Mouse (Mus musculus) testis, postnatal 14 days (tissue): ENCODE results near the gene 1700011M02Rik.
A peak's percentile ranks its signal among the peaks of the same experiment; 100 is the strongest.
"Not testable (repeated sequence)": the region's sequence is repeated elsewhere in the genome, so short reads cannot be mapped to it uniquely, and the experiment has no call there.

Experiments
- DNase-seq: peaks from one replicate; pipeline ENCODE4 v3.0.0; 2021; ENCODE audit warnings: low spot score

Gene 1700011M02Rik

GRCm38 (mm10) chrX:102908587-102908986 is at the start of gene 1700011M02Rik, which contains the start of gene Dmrtc1a:
TSS of gene 1700011M02Rik (plus strand) at chrX:102908905.
TSS of gene Dmrtc1a (minus strand) at chrX:102908687.
- DNase-seq, result peak; percentile 27

- no peak for DNase-seq
Measured at GRCm38 (mm10) chrX:102867871-102868270, 40.8 kb upstream of the 1700011M02Rik start, which contains the start of gene 1700031F05Rik. TSS of gene 1700031F05Rik (minus strand) at chrX:102867971.

DNA sequence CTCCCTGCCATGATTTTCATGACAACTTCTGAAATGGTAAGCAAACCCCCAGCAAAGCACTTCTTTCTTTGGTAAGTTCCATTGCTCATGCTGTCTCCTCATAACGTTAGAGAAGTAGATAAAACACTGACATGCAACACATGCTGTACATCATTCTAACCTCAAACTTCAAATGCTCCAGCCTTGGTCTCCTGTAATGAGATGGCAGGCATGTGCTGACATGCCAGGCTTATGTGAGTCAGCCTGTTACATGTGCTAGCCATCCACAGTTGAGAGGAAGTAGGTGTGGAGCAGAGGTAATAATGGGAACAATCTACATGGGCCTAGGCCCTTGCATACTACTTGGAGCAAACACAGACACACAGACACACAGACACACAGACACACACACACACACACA is 6.1 kb downstream of the 1700011M02Rik start:
- not testable (repeated sequence) for DNase-seq

DNA sequence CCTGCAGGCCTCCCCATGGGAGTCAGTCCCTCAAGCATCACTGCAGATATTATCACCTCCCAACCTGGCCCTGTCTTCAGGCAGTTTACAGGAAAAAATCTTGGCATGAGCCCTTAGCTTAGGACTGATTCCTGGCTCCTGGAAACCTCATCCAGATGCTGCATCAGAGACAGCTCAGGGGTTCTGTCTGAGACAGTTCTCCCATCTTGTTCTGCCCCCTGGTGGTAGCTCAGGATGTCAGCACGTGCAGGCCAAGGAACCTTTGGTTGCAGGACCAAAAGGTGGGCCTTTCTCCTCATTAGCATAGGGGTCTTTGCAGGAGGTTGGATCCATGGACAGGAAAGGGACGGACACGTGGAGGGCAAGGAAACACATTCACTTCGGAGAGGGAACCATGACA is 18.0 kb downstream of the 1700011M02Rik start:
- DNase-seq, result not testable (repeated sequence)

GRCm38 (mm10) chrX:102928072-102928471 is 19.4 kb downstream of the 1700011M02Rik start, which contains the start of gene 1700018G05Rik:
TSS of gene 1700018G05Rik (plus strand) at chrX:102928372.
- peak; percentile 62 for DNase-seq

DNA sequence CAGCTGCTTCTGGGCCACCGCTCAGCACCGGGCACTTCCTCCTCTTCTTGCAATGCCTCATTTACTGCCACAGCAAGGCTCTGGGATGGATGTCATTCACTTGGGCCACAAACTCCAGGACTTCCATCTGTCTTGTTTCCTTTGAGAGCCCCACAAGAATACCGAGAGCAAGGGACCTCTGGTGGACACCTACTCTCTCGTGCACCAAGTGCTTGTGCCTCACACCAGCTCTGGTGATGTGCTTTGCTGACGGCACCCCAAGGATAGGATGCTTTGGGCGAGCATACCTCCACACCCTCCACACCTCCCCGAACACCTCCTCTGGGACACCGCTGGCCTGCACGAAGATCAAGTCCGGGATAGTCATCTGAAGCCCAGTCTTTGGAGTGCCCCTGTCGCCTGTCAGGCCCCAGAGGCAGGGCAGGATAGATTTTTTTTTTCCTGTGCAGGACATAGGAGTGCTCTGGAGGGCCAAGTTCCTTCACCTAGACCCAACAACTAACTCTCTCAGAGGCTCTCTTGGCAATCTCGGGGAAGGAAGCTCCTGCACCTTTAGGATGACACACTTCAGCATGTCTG is 24.4 kb downstream of the 1700011M02Rik start:
- no peak for DNase-seq

DNA sequence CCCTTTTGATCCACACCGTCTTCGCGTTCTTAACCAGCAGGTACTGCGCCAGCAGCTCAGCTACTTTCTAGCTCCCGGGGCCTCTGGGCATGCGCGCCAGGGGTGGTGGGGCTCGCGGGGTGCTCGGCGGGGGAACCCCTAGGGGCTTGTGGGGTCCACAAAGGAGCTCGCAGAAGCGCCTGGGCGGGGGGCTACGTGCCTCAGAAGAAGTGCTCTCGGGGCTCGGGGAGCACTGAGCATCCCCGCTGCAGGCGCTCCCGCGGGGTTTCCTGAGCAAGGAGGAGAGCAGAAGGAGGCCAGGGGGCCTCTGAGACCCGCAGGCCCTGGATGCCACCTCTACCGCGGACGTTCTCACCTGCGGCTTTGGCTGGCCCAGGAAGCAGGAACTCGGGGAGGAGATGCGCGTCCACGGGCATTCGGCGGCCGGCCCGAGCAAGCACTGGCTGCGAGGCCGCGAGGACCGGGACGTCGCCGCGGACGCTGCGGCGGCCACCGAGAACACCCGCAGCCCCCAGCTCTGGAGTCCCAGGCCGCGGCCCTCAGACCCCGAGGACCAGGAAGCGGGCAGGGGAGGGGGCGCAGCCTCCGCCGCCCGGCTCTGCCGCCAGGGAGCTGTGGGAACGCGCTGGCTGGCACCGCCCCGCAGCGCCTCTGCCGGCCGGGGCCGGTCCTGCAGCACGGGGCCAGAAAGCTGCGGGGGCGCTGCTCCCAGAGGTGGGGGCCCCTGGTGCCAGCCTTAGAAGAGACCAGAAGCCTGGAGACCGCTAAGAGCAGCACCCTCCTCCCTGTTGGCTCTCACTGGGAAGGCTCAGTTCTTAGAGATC is 25.1 kb downstream of the 1700011M02Rik start:
- peak; percentile 53 for DNase-seq

GRCm38 (mm10) chrX:102934395-102934764 is 25.7 kb downstream of the 1700011M02Rik start:
- DNase-seq, result no peak

DNA sequence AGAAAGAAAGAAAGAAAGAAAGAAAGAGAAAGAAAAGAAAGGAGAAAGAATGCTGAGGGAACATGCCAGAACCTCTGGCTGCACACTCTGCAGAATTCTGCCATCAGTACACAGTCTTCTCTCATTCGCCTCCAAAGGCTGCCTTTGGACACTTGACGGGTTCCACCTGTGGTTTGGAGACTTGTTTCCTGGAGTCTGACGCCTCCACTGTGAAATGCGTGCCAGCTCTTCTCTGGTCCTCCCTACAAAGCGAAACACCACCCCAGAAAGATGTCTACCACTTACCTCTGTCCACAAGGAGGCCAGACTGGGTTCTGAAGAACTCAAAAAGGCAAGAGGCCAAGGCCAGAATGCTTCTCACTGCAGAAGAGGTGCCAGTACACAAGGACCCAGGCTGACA is 28.0 kb downstream of the 1700011M02Rik start:
- DNase-seq, result no peak

DNA sequence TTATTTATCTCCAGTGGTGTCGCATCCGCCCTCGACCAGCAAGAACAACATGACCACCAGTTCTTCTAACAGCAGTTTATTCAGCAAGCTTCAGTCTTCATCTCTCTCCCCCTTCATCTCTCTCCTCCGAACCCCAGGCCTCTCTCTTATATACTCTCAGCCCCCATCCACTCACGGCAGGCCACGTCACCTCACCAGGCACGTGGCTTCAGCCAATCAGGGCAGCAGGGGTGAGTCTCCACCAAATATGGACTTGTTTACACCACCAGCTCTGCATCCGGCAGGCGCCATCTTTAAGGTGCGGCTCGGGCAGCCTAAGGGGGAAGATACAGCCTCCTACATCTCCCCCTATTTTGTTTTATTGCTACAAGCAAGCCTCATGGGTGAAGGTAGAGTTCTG is 41.4 kb downstream of the 1700011M02Rik start:
- not testable (repeated sequence) for DNase-seq

- DNase-seq, result no peak
Measured at GRCm38 (mm10) chrX:102958917-102959316, 50.2 kb downstream of the 1700011M02Rik start.
